Mouse (Mus musculus): ENCODE results near the gene Rsrc1. TPM values are rescaled to one million over a fixed set of nuclear protein-coding genes. Genes with fewer than 3 reads are reported as not detected.

Gene Rsrc1
- polyA plus RNA-seq, 1 experiment from 2014 or later: 30.8 TPM

GRCm38 (mm10) chr3:66982181-66982911 is 1.2 kb downstream of the Rsrc1 start:
- peaks cover 49% of the 10 kb centered on the region for H3K27me3 ChIP-seq (ENCODE audit: control insufficient read depth, insufficient read depth, low read depth, low read length)

GRCm38 (mm10) chr3:66983481-66983880 is 2.3 kb downstream of the Rsrc1 start:
- H3K9ac ChIP-seq (ENCODE audit: low read length): no peak overlapping the region
- no peaks in the 10 kb centered on the region for H3K9me3 ChIP-seq (ENCODE audit: control insufficient read depth, low read length)
- no peak for ATAC-seq (ENCODE audit: low read depth)
- H3K4me2 ChIP-seq (ENCODE audit: low read depth, low read length): no peak overlapping the region
- H3K4me1 ChIP-seq (replicated peaks; ENCODE audit: control insufficient read depth, insufficient read depth, low read length): peaks cover 21% of the 10 kb centered on the region
- peaks cover 38% of the 10 kb centered on the region for H3K27me3 ChIP-seq (ENCODE audit: control insufficient read depth, insufficient read depth, low read depth, low read length)
- no peak overlapping the region for H3K27ac ChIP-seq (ENCODE audit: low read length)
- 14% methylated on average over 3 of the region's 3 CpGs for WGBS
- H3K36me3 ChIP-seq (ENCODE audit: control insufficient read depth, insufficient read depth, low read length): no peaks in the 10 kb centered on the region
- no peak overlapping the region for H3K4me3 ChIP-seq (ENCODE audit: low read length)

More at GRCm38 (mm10) chr3:66982181-66982911, 1.2 kb downstream of the Rsrc1 start:
- WGBS: under 1% methylated on average over 29 of the region's 29 CpGs
- Histone ChIP-seq H3K27ac (ENCODE audit: low read length) (no peak overlapping the region), H3K4me1 (replicated peaks; ENCODE audit: control insufficient read depth, insufficient read depth, low read length) (peaks cover 21% of the 10 kb centered on the region), H3K4me3 (ENCODE audit: low read length) (peak overlapping the region; percentile 13), H3K36me3 (ENCODE audit: control insufficient read depth, insufficient read depth, low read length) (no peaks in the 10 kb centered on the region), H3K9ac (ENCODE audit: low read length) (no peak overlapping the region), H3K9me3 (ENCODE audit: control insufficient read depth, low read length) (no peaks in the 10 kb centered on the region), H3K4me2 (ENCODE audit: low read depth, low read length) (peak overlapping the region; percentile 79; the same call in 1 of the 2 replicates)
- no peak for ATAC-seq (ENCODE audit: low read depth)

- WGBS: under 1% methylated on average over 52 of the region's 60 CpGs
- Histone ChIP-seq H3K27me3 (ENCODE audit: control insufficient read depth, insufficient read depth, low read depth, low read length) (peaks cover 23% of the 10 kb centered on the region), H3K4me3 (ENCODE audit: low read length) (peak overlapping the region; percentile 97), H3K9ac (ENCODE audit: low read length) (peak overlapping the region; percentile 91), H3K27ac (ENCODE audit: low read length) (peak overlapping the region; percentile 57), H3K9me3 (ENCODE audit: control insufficient read depth, low read length) (no peaks in the 10 kb centered on the region), H3K4me2 (ENCODE audit: low read depth, low read length) (peak overlapping the region; percentile 82), H3K36me3 (ENCODE audit: control insufficient read depth, insufficient read depth, low read length) (no peaks in the 10 kb centered on the region), H3K4me1 (replicated peaks; ENCODE audit: control insufficient read depth, insufficient read depth, low read length) (peaks cover 18% of the 10 kb centered on the region)
- ATAC-seq (ENCODE audit: low read depth): peak; percentile 93
Measured at GRCm38 (mm10) chr3:66985539-66986286, 4.5 kb downstream of the Rsrc1 start.

GRCm38 (mm10) chr3:66986287-66986560 is 5.0 kb downstream of the Rsrc1 start:
- Histone ChIP-seq H3K9me3 (ENCODE audit: control insufficient read depth, low read length) (no peaks in the 10 kb centered on the region), H3K27me3 (ENCODE audit: control insufficient read depth, insufficient read depth, low read depth, low read length) (peaks cover 18% of the 10 kb centered on the region), H3K4me1 (replicated peaks; ENCODE audit: control insufficient read depth, insufficient read depth, low read length) (peaks cover 13% of the 10 kb centered on the region), H3K4me2 (ENCODE audit: low read depth, low read length) (peak overlapping the region; percentile 82), H3K9ac (ENCODE audit: low read length) (peak overlapping the region; percentile 91), H3K27ac (ENCODE audit: low read length) (no peak overlapping the region), H3K36me3 (ENCODE audit: control insufficient read depth, insufficient read depth, low read length) (no peaks in the 10 kb centered on the region), H3K4me3 (ENCODE audit: low read length) (peak overlapping the region; percentile 97)
- no peak for ATAC-seq (ENCODE audit: low read depth)
- WGBS: 6% methylated on average over 1 of the region's 1 CpGs

GRCm38 (mm10) chr3:66996820-66997219 is 15.6 kb downstream of the Rsrc1 start:
- no peaks in the 10 kb centered on the region for H3K4me1 ChIP-seq (replicated peaks; ENCODE audit: control insufficient read depth, insufficient read depth, low read length)
- H3K27ac ChIP-seq (ENCODE audit: low read length): no peak overlapping the region
- no peak for ATAC-seq (ENCODE audit: low read depth)
- H3K9me3 ChIP-seq (ENCODE audit: control insufficient read depth, low read length): no peaks in the 10 kb centered on the region
- no peaks in the 10 kb centered on the region for H3K27me3 ChIP-seq (ENCODE audit: control insufficient read depth, insufficient read depth, low read depth, low read length)
- H3K4me2 ChIP-seq (ENCODE audit: low read depth, low read length): no peak overlapping the region
- H3K4me3 ChIP-seq (ENCODE audit: low read length): no peak overlapping the region
- H3K36me3 ChIP-seq (ENCODE audit: control insufficient read depth, insufficient read depth, low read length): peaks cover 4% of the 10 kb centered on the region
- WGBS: 91% methylated on average over 1 of the region's 1 CpGs
- no peak overlapping the region for H3K9ac ChIP-seq (ENCODE audit: low read length)

GRCm38 (mm10) chr3:67036387-67037062 is 55.3 kb downstream of the Rsrc1 start:
- Histone ChIP-seq H3K4me2 (ENCODE audit: low read depth, low read length) (no peak overlapping the region), H3K4me1 (replicated peaks; ENCODE audit: control insufficient read depth, insufficient read depth, low read length) (no peaks in the 10 kb centered on the region), H3K27me3 (ENCODE audit: control insufficient read depth, insufficient read depth, low read depth, low read length) (no peaks in the 10 kb centered on the region), H3K27ac (ENCODE audit: low read length) (no peak overlapping the region), H3K4me3 (ENCODE audit: low read length) (no peak overlapping the region), H3K9ac (ENCODE audit: low read length) (no peak overlapping the region), H3K36me3 (ENCODE audit: control insufficient read depth, insufficient read depth, low read length) (no peaks in the 10 kb centered on the region), H3K9me3 (ENCODE audit: control insufficient read depth, low read length) (no peaks in the 10 kb centered on the region)
- WGBS: 93% methylated on average over 6 of the region's 6 CpGs
- ATAC-seq (ENCODE audit: low read depth): no peak

- no peaks in the 10 kb centered on the region for H3K4me1 ChIP-seq (replicated peaks; ENCODE audit: control insufficient read depth, insufficient read depth, low read length)
- H3K4me2 ChIP-seq (ENCODE audit: low read depth, low read length): no peak overlapping the region
- H3K4me3 ChIP-seq (ENCODE audit: low read length): no peak overlapping the region
- no peak overlapping the region for H3K27ac ChIP-seq (ENCODE audit: low read length)
- H3K9me3 ChIP-seq (ENCODE audit: control insufficient read depth, low read length): no peaks in the 10 kb centered on the region
- H3K36me3 ChIP-seq (ENCODE audit: control insufficient read depth, insufficient read depth, low read length): no peaks in the 10 kb centered on the region
- H3K9ac ChIP-seq (ENCODE audit: low read length): no peak overlapping the region
- no peaks in the 10 kb centered on the region for H3K27me3 ChIP-seq (ENCODE audit: control insufficient read depth, insufficient read depth, low read depth, low read length)
- 92% methylated on average over 2 of the region's 2 CpGs for WGBS
- no peak for ATAC-seq (ENCODE audit: low read depth)
Measured at GRCm38 (mm10) chr3:67059755-67060154, 78.6 kb downstream of the Rsrc1 start.

- Histone ChIP-seq H3K9ac (ENCODE audit: low read length) (no peak overlapping the region), H3K9me3 (ENCODE audit: control insufficient read depth, low read length) (no peaks in the 10 kb centered on the region), H3K4me1 (replicated peaks; ENCODE audit: control insufficient read depth, insufficient read depth, low read length) (no peaks in the 10 kb centered on the region), H3K27me3 (ENCODE audit: control insufficient read depth, insufficient read depth, low read depth, low read length) (no peaks in the 10 kb centered on the region), H3K27ac (ENCODE audit: low read length) (no peak overlapping the region), H3K4me3 (ENCODE audit: low read length) (no peak overlapping the region), H3K4me2 (ENCODE audit: low read depth, low read length) (no peak overlapping the region), H3K36me3 (ENCODE audit: control insufficient read depth, insufficient read depth, low read length) (peaks cover 3% of the 10 kb centered on the region; the same call in 1 of the 2 replicates)
- no peak for ATAC-seq (ENCODE audit: low read depth)
- 65% methylated on average over 11 of the region's 11 CpGs for WGBS
Measured at GRCm38 (mm10) chr3:67070575-67071488, 89.6 kb downstream of the Rsrc1 start.

Measured in lung, embryonic 16.5 days (tissue).